Mouse (Mus musculus): ENCODE measurements around the gene Ercc6l2. TPM values are rescaled to one million over a fixed set of nuclear protein-coding genes. Genes with fewer than 3 reads are reported as not detected.

Ercc6l2 gene
- 24.5 and 25.5 TPM in 2 replicates for polyA plus RNA-seq (2012; rRNA removed)

GRCm38 (mm10) chr13:63814746-63815681 lies at the start of gene Ercc6l2:
TSS of gene Ercc6l2 (plus strand) at chr13:63815240.

Other genes with a start within 250 kb of the Ercc6l2 start
- 22.4 and 36.1 TPM in 2 replicates for gene Ptch1, start 241.6 kb upstream of the Ercc6l2 start, polyA plus RNA-seq (2012; rRNA removed)

Data from central nervous system, embryonic 11.5 days (tissue).